Mouse (Mus musculus): ENCODE results near the gene Eid3. TPM values are rescaled to one million over a fixed set of nuclear protein-coding genes. Genes with fewer than 3 reads are reported as not detected.

The Eid3 gene
- polyA plus RNA-seq, 2 experiments, result 0.43 to 0.72 TPM

GRCm38 (mm10) chr10:82850354-82850752 lies 16.1 kb upstream of the Eid3 start:
- Histone ChIP-seq H3K9me3 (ENCODE audit: control insufficient read depth, low read length) (no peaks in the 10 kb centered on the region), H3K4me3 (replicated peaks; ENCODE audit: low read length) (no peak overlapping the region), H3K4me1 (ENCODE audit: control insufficient read depth, insufficient read depth, low read length) (peaks cover 10% of the 10 kb centered on the region), H3K27me3 (ENCODE audit: control insufficient read depth, insufficient read depth, low read length) (no peaks in the 10 kb centered on the region), H3K4me2 (replicated peaks; ENCODE audit: low read depth, low read length, severe bottlenecking) (no peak overlapping the region), H3K27ac (replicated peaks; ENCODE audit: low read depth, low read length) (no peak overlapping the region), H3K36me3 (ENCODE audit: control insufficient read depth, insufficient read depth, low read length) (no peaks in the 10 kb centered on the region), H3K9ac (ENCODE audit: low read depth, low read length, severe bottlenecking) (no peak overlapping the region)
- DNase-seq (ENCODE audit: low spot score) (no peak), ATAC-seq (ENCODE audit: low FRiP score, low read depth) (no peak)
- 62% methylated on average over 5 of the region's 5 CpGs for WGBS
- no peak for TF ChIP-seq POLR2A (IDR thresholded peaks at IDR 0.05; ENCODE audit: borderline replicate concordance, extremely low read depth, insufficient read depth, insufficient read length)

GRCm38 (mm10) chr10:82851751-82852150 lies 14.7 kb upstream of the Eid3 start:
- TF ChIP-seq POLR2A (IDR thresholded peaks at IDR 0.05; ENCODE audit: borderline replicate concordance, extremely low read depth, insufficient read depth, insufficient read length), result no peak
- 82% methylated on average over 6 of the region's 6 CpGs for WGBS
- H3K9me3 ChIP-seq (ENCODE audit: control insufficient read depth, low read length), result no peaks in the 10 kb centered on the region
- H3K4me1 ChIP-seq (ENCODE audit: control insufficient read depth, insufficient read depth, low read length), result peaks cover 10% of the 10 kb centered on the region
- H3K36me3 ChIP-seq (ENCODE audit: control insufficient read depth, insufficient read depth, low read length), result no peaks in the 10 kb centered on the region
- H3K9ac ChIP-seq (ENCODE audit: low read depth, low read length, severe bottlenecking), result no peak overlapping the region
- H3K4me2 ChIP-seq (replicated peaks; ENCODE audit: low read depth, low read length, severe bottlenecking), result no peak overlapping the region
- DNase-seq (ENCODE audit: low spot score) (no peak), ATAC-seq (ENCODE audit: low FRiP score, low read depth) (no peak)
- no peak overlapping the region for H3K27ac ChIP-seq (replicated peaks; ENCODE audit: low read depth, low read length)
- no peaks in the 10 kb centered on the region for H3K27me3 ChIP-seq (ENCODE audit: control insufficient read depth, insufficient read depth, low read length)
- H3K4me3 ChIP-seq (replicated peaks; ENCODE audit: low read length), result no peak overlapping the region

DNA sequence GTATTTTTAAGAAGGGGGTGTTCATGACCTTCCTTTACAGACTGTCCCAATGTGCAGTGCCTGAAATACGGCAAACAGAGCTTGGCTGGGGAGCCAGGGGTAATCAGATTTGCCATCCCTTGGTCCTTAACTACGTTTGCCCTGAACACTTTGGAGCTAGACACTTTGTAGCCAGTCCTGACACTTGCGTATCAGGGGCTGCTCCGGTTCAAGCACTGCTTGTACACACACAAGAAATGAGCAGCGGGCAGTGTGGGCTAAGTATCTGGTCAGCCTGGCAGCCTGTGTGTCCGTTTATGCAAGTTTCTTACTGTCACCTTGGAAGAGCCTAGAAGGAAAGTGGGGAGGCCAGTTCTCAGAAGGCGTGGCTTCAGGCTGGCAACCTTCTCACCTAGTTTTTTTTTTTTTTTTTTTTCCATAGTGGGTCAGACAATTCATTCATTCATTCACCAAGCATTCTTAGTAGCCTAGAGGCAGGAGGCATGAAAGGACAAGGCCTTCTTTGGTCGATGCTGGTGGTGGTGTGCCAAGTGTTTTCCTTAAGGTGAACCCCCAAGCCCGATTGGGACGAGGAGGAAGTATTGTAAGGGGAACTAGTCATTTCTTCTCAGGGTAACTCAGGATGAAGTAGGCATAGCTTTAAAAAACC lies 8.3 kb upstream of the Eid3 start:
- H3K9ac ChIP-seq (ENCODE audit: low read depth, low read length, severe bottlenecking), result 0 out of 2 replicates have a peak overlapping the region, but pooled peaks have one; percentile 86
- H3K4me3 ChIP-seq (replicated peaks; ENCODE audit: low read length), result peak overlapping the region; percentile 70
- no peaks in the 10 kb centered on the region for H3K9me3 ChIP-seq (ENCODE audit: control insufficient read depth, low read length)
- 61% methylated on average over 10 of the region's 10 CpGs for WGBS
- H3K4me1 ChIP-seq (ENCODE audit: control insufficient read depth, insufficient read depth, low read length), result peaks cover 15% of the 10 kb centered on the region
- H3K36me3 ChIP-seq (ENCODE audit: control insufficient read depth, insufficient read depth, low read length), result peaks cover 3% of the 10 kb centered on the region; the same call in 1 of the 2 replicates
- H3K4me2 ChIP-seq (replicated peaks; ENCODE audit: low read depth, low read length, severe bottlenecking), result peak overlapping the region; percentile 52
- H3K27ac ChIP-seq (replicated peaks; ENCODE audit: low read depth, low read length), result no peak overlapping the region
- TF ChIP-seq POLR2A (IDR thresholded peaks at IDR 0.05; ENCODE audit: borderline replicate concordance, extremely low read depth, insufficient read depth, insufficient read length), result no peak
- no peaks in the 10 kb centered on the region for H3K27me3 ChIP-seq (ENCODE audit: control insufficient read depth, insufficient read depth, low read length)
- DNase-seq (ENCODE audit: low spot score) (no peak), ATAC-seq (ENCODE audit: low FRiP score, low read depth) (no peak)

GRCm38 (mm10) chr10:82858691-82859532 lies 7.5 kb upstream of the Eid3 start:
- H3K27me3 ChIP-seq (ENCODE audit: control insufficient read depth, insufficient read depth, low read length), result no peaks in the 10 kb centered on the region
- peak overlapping the region; percentile 52 for H3K4me2 ChIP-seq (replicated peaks; ENCODE audit: low read depth, low read length, severe bottlenecking)
- no peaks in the 10 kb centered on the region for H3K9me3 ChIP-seq (ENCODE audit: control insufficient read depth, low read length)
- H3K27ac ChIP-seq (replicated peaks; ENCODE audit: low read depth, low read length), result peak overlapping the region; percentile 55
- ATAC-seq (ENCODE audit: low FRiP score, low read depth), result peak; percentile 87
- H3K9ac ChIP-seq (ENCODE audit: low read depth, low read length, severe bottlenecking), result peak overlapping the region; percentile 86
- TF ChIP-seq POLR2A (IDR thresholded peaks at IDR 0.05; ENCODE audit: borderline replicate concordance, extremely low read depth, insufficient read depth, insufficient read length), result 0 out of 2 replicates have a peak, but pooled peaks have one; percentile 61
- peak; percentile 92 for DNase-seq (ENCODE audit: low spot score)
- peak overlapping the region; percentile 70 for H3K4me3 ChIP-seq (replicated peaks; ENCODE audit: low read length)
- H3K4me1 ChIP-seq (ENCODE audit: control insufficient read depth, insufficient read depth, low read length), result peaks cover 17% of the 10 kb centered on the region
- WGBS, result 1% methylated on average over 49 of the region's 49 CpGs
- H3K36me3 ChIP-seq (ENCODE audit: control insufficient read depth, insufficient read depth, low read length), result peaks cover 5% of the 10 kb centered on the region; the same call in 1 of the 2 replicates

GRCm38 (mm10) chr10:82859533-82859915 lies 6.9 kb upstream of the Eid3 start:
- DNase-seq (ENCODE audit: low spot score) (peak; percentile 38), ATAC-seq (ENCODE audit: low FRiP score, low read depth) (0 out of 2 replicates have a peak, but pooled peaks have one; percentile 18)
- Histone ChIP-seq H3K27ac (replicated peaks; ENCODE audit: low read depth, low read length) (peak overlapping the region; percentile 55), H3K4me3 (replicated peaks; ENCODE audit: low read length) (peak overlapping the region; percentile 70), H3K4me2 (replicated peaks; ENCODE audit: low read depth, low read length, severe bottlenecking) (peak overlapping the region; percentile 52), H3K27me3 (ENCODE audit: control insufficient read depth, insufficient read depth, low read length) (no peaks in the 10 kb centered on the region), H3K9ac (ENCODE audit: low read depth, low read length, severe bottlenecking) (peak overlapping the region; percentile 86), H3K4me1 (ENCODE audit: control insufficient read depth, insufficient read depth, low read length) (peaks cover 17% of the 10 kb centered on the region), H3K36me3 (ENCODE audit: control insufficient read depth, insufficient read depth, low read length) (peaks cover 11% of the 10 kb centered on the region), H3K9me3 (ENCODE audit: control insufficient read depth, low read length) (no peaks in the 10 kb centered on the region)
- under 1% methylated on average over 8 of the region's 8 CpGs for WGBS
- TF ChIP-seq POLR2A (IDR thresholded peaks at IDR 0.05; ENCODE audit: borderline replicate concordance, extremely low read depth, insufficient read depth, insufficient read length), result no peak

Measured in limb, embryonic 14.5 days (tissue).